Mouse (Mus musculus) CH12.LX (cell line): ENCODE results near the gene Gm20662. TPM values are rescaled to one million over a fixed set of nuclear protein-coding genes. Genes with fewer than 3 reads are reported as not detected.

Source experiments
- DNase-seq: peaks from one replicate; pipeline ENCODE4 v3.0.0-alpha.2; 2013; ENCODE audit errors: extremely low read depth
- H3K27ac ChIP-seq: 2 replicates; pipeline ENCODE4 v1.5.1; 2012; ENCODE audit warnings: low read depth, mild to moderate bottlenecking, control low read depth, moderate library complexity; ENCODE audit not compliant: insufficient read depth
- H3K27me3 ChIP-seq: replicated peaks from 2 replicates; pipeline ENCODE3; 2012; ENCODE audit warnings: inconsistent platforms
- H3K36me3 ChIP-seq, 2 experiments: replicated peaks in 1 of 2; 2 replicates each; pipeline versions ENCODE3 to v1.6.1; 2012; ENCODE audit warnings: inconsistent platforms in 1 of 2, low read length in 1 of 2, mild to moderate bottlenecking in 1 of 2, mixed read lengths in 1 of 2, moderate library complexity in 1 of 2; ENCODE audit not compliant: control insufficient read depth in 1 of 2, insufficient read depth in 1 of 2
- H3K4me1 ChIP-seq, 2 experiments: 2 replicates each; pipeline ENCODE4 v1.6.1; 2012; ENCODE audit warnings: inconsistent platforms in 1 of 2, moderate library complexity in 1 of 2; ENCODE audit not compliant: insufficient read depth in 2 of 2, control insufficient read depth in 1 of 2
- H3K4me2 ChIP-seq: 2 replicates; pipeline ENCODE4 v1.6.1; 2012; ENCODE audit warnings: low read depth, mild to moderate bottlenecking, control low read depth; ENCODE audit not compliant: poor library complexity, insufficient read depth, severe bottlenecking
- H3K4me3 ChIP-seq, 3 experiments: fragments of 150-350 bp in 1 of 3; sonication (generic) in 1 of 3; replicated peaks in 1 of 3; 2 replicates each; pipeline versions ENCODE3 to v1.5.1; 2011 to 2012; ENCODE audit warnings: low read depth in 2 of 3, low read length in 2 of 3, mild to moderate bottlenecking in 2 of 3, moderate library complexity in 2 of 3, control low read depth in 1 of 3, improper control_type of control experiment in 1 of 3, inconsistent platforms in 1 of 3, mixed read lengths in 1 of 3; ENCODE audit not compliant: poor library complexity in 1 of 3
- H3K79me2 ChIP-seq: replicated peaks from 2 replicates; pipeline ENCODE4 v1.6.1; 2012; ENCODE audit warnings: mild to moderate bottlenecking, moderate library complexity; ENCODE audit not compliant: control insufficient read depth, poor library complexity, insufficient read depth, severe bottlenecking; ENCODE audit errors: extremely low read depth
- H3K9ac ChIP-seq: 2 replicates; pipeline ENCODE4 v1.6.1; 2012; ENCODE audit warnings: low read depth, mild to moderate bottlenecking, control low read depth, moderate library complexity; ENCODE audit not compliant: insufficient read depth
- H3K9me3 ChIP-seq: replicated peaks from 2 replicates; pipeline ENCODE3; 2012; ENCODE audit warnings: low read length, inconsistent platforms, mixed read lengths
- CHD2 ChIP-seq: IDR thresholded peaks from 2 replicates; pipeline ENCODE4 v1.6.1; 2011; ENCODE audit warnings: low read length, improper control_type of control experiment
- KAT2A ChIP-seq: IDR thresholded peaks from 2 replicates; pipeline ENCODE4 v1.6.1; 2012; ENCODE audit warnings: low read length, improper control_type of control experiment, inconsistent platforms; ENCODE audit not compliant: insufficient replicate concordance
- MAFK ChIP-seq: IDR thresholded peaks from 2 replicates; pipeline ENCODE4 v1.6.1; 2011; ENCODE audit warnings: low read length, improper control_type of control experiment; ENCODE audit not compliant: insufficient replicate concordance
- MAX ChIP-seq: IDR thresholded peaks from 2 replicates; pipeline ENCODE4 v1.6.1; 2011; ENCODE audit warnings: low read length, improper control_type of control experiment
- MAZ ChIP-seq: IDR thresholded peaks from 2 replicates; pipeline ENCODE4 v1.6.1; 2012; ENCODE audit warnings: low read depth, mild to moderate bottlenecking, inconsistent platforms, low read length, improper control_type of control experiment, moderate library complexity
- MEF2A ChIP-seq: IDR thresholded peaks from 2 replicates; pipeline ENCODE4 v1.6.1; 2014; ENCODE audit warnings: low read depth, mild to moderate bottlenecking, inconsistent platforms, low read length, improper control_type of control experiment, borderline replicate concordance
- NELFE ChIP-seq: IDR thresholded peaks from 2 replicates; pipeline ENCODE4 v1.6.1; 2011; ENCODE audit warnings: low read depth, low read length, improper control_type of control experiment
- PAX5 ChIP-seq: IDR thresholded peaks from 2 replicates; pipeline ENCODE4 v1.6.1; 2012; ENCODE audit warnings: low read length, inconsistent platforms, mixed read lengths
- RCOR1 ChIP-seq: conservative IDR thresholded peaks from 2 replicates; pipeline ENCODE4 v1.6.1; 2012; ENCODE audit warnings: low read depth, mild to moderate bottlenecking, inconsistent platforms, low read length, improper control_type of control experiment
- SMC3 ChIP-seq: IDR thresholded peaks from 2 replicates; pipeline ENCODE4 v1.6.1; 2011; ENCODE audit warnings: low read depth, low read length, improper control_type of control experiment
- UBTF ChIP-seq: IDR thresholded peaks from 2 replicates; pipeline ENCODE4 v1.6.1; 2012; ENCODE audit warnings: low read depth, mild to moderate bottlenecking, inconsistent platforms, low read length, improper control_type of control experiment, moderate library complexity
- USF1 ChIP-seq: IDR thresholded peaks from 2 replicates; pipeline ENCODE4 v1.6.1; 2014; ENCODE audit warnings: low read depth, mild to moderate bottlenecking, inconsistent platforms, low read length, improper control_type of control experiment
- ZKSCAN1 ChIP-seq: IDR thresholded peaks from 2 replicates; pipeline ENCODE4 v1.6.1; 2012; ENCODE audit warnings: low read depth, inconsistent platforms, low read length, improper control_type of control experiment, borderline replicate concordance
- ZMIZ1 ChIP-seq: IDR thresholded peaks from 2 replicates; pipeline ENCODE4 v1.6.1; 2012; ENCODE audit warnings: low read depth, mild to moderate bottlenecking, inconsistent platforms, low read length, improper control_type of control experiment
- dilution Hi-C: fragments of 300-500 bp; cut with MboI; formaldehyde crosslinking; loops from 2 replicates; pipeline ENCODE4 v1.14.3; 2020; ENCODE audit warnings: low sequenced_read_pairs; ENCODE audit not compliant: extremely low pct_unique_long_range_greater_than_20kb, extremely low pct_ligation_motif_present
- in situ Hi-C: fragments of 300-500 bp; cut with MboI; formaldehyde crosslinking; loops from 3 replicates; pipeline ENCODE4 v1.14.3; 2019; ENCODE audit warnings: low sequenced_read_pairs, low pct_ligation_motif_present, low pct_unique_long_range_greater_than_20kb, mixed read lengths
- polyA plus RNA-seq: library from polyadenylated mRNA; unstranded; fragments of >175 nt; gene quantifications from 2 replicates; pipeline ENCODE4 v1.2.1, GENCODE M21; 2012; ENCODE audit warnings: low read depth; ENCODE audit not compliant: insufficient read length
- total RNA-seq, 2 experiments: library from RNA; depleted of rRNA; stranded (reverse); fragments of 300-350 nt in 1 of 2; fragments of >200 nt in 1 of 2; gene quantifications; 2 replicates each; pipeline ENCODE4 v1.2.3; 2012 to 2014

The Gm20662 gene
- not detected in 2 replicates for total RNA-seq (2012; rRNA removed)
- 1.2 TPM in 1 of 2 replicates, not detected in the other for total RNA-seq (2014; rRNA removed)
- polyA plus RNA-seq = 0.31 TPM in 1 of 2 replicates, not detected in the other

DNA sequence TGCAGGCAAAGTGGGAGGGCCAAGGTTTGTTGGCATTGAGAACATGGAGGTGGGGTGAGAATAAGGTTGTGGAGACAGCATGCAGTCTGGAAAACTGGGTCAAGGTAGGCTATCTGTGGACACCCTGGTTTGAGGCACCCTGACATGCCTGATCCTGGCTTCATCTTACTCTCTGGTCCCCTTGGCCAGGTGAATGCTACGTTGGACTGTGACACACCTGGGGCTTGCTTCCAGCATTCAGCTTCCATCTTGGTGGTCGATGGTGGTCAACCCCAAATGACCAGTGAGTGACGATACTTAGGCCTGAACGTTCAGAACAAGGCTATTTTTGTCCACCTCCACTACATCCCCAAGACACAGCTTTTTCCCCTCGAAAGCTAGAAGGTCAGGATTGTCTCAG, at the start of gene Gm20662:
Gm20662 (plus strand) TSS at position 301 of the 400 bp plus-strand sequence.
- Histone ChIP-seq H3K9ac (no peak within 1 kb of the TSS), H3K9me3 (no peaks in the 10 kb centered on the region), H3K4me3 (no peak within 1 kb of the TSS), H3K4me1 (peaks cover 0 to 16% of the 10 kb centered on the region in 2 experiments; a peak in 2 of 4 replicates), H3K27me3 (no peaks in the 10 kb centered on the region), H3K36me3 (no peaks in the 10 kb centered on the region), H3K27ac (no peak within 1 kb of the TSS), H3K79me2 (no peaks in the 10 kb centered on the region), H3K4me2 (no peak within 1 kb of the TSS)
- no peak for TF ChIP-seq ZMIZ1
- no peak for TF ChIP-seq SMC3
- no peak for TF ChIP-seq CHD2
- no peak for TF ChIP-seq ZKSCAN1
- no peak for TF ChIP-seq MAZ
- TF ChIP-seq RCOR1 = no peak
- TF ChIP-seq KAT2A = no peak
- no peak for TF ChIP-seq PAX5
- no peak for TF ChIP-seq MAX
- in situ Hi-C loops = loop anchor here (5.0 kb wide), 1 partner anchor 34 kb away; no protein-coding TSS in a partner anchor
- dilution Hi-C loops = no loop called here
- DNase-seq = no peak

DNA sequence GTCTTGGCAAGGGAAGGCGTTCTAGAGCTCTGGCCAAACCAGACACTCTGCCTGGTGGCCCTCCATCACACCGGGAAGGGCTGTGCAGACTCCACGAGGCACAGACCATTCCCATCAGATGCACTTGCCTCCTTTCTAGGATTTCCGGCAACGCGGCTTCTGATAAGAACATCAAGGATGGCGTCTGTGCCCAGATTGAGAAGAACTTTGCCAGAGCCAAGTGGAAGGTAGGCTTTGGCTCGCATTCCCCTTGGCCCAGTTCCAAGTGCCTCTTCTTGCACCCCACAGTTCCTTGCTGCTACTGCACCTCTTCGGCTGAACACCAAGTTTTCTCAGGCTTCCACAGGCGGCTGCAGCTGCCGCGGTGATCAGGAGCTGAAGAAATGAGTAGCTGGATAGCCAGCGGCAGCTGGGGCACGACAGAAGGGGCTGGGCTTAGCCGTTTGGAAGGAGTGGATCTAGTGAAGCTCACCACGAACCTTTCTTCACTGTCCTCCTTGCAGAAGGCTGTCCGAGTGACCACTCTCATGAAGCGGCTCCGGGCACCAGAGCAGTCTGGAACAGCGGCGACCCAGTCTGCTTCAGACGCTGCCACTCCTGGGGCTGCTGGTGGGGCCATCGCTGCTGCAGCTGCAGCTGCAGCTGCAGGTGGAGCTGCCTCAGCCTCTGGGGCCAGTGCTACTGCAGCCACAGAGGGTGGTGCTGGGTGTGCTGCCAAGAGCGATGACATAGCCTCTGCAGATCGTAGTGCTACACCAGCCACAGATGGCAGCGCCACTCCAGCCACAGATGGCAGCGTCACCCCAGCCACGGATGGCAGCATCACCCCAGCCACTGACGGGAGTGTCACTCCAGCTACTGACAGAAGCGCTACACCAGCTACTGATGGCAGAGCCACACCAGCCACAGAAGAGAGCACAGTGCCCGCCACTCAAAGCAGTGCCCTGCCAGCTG, 48.6 kb upstream of the Gm20662 start:
- H3K9me3 ChIP-seq = peaks cover 7% of the 10 kb centered on the region
- no peak for DNase-seq
- no peaks in the 10 kb centered on the region for H3K36me3 ChIP-seq
- peaks cover 13 to 38% of the 10 kb centered on the region in 2 experiments for H3K4me1 ChIP-seq
- dilution Hi-C loops = no loop called here
- H3K4me3 ChIP-seq = no peak overlapping the region
- TF ChIP-seq NELFE (no peak), MEF2A (no peak), USF1 (no peak), SMC3 (no peak), UBTF (no peak), MAFK (no peak)
- peaks cover 16% of the 10 kb centered on the region for H3K79me2 ChIP-seq
- no peak overlapping the region for H3K27ac ChIP-seq
- in situ Hi-C loops = no loop called here
- H3K27me3 ChIP-seq = peaks cover 57% of the 10 kb centered on the region
- H3K9ac ChIP-seq = no peak overlapping the region
- H3K4me2 ChIP-seq = no peak overlapping the region
